Mouse (Mus musculus) spleen, postnatal 10 days (tissue): Measurements from ENCODE around the gene Cog4.

Experiments used
- DNase-seq, 2 experiments: peaks; one replicate each; pipeline ENCODE4 v3.0.0; 2021 to 2022; ENCODE audit warnings: low spot score in 2 of 2

Cog4 gene

GRCm38 (mm10) chr8:110846405-110847170 lies at the start of gene Cog4, which contains the start of gene Sf3b3:
Cog4 (plus strand) TSS chr8:110846600.
Sf3b3 (minus strand) TSS chr8:110846787.
- peak; percentile 83 to 89 for DNase-seq

- no peak for DNase-seq
Measured at GRCm38 (mm10) chr8:110797086-110797485, 49.3 kb upstream of the Cog4 start.

GRCm38 (mm10) chr8:110802988-110803387 lies 43.4 kb upstream of the Cog4 start:
- DNase-seq: no peak

GRCm38 (mm10) chr8:110803856-110804255 lies 42.5 kb upstream of the Cog4 start:
- DNase-seq: no peak

- DNase-seq: no peak
Measured at GRCm38 (mm10) chr8:110804825-110805514, 41.4 kb upstream of the Cog4 start.

- peak in 1 of 2 experiments; percentile 23 for DNase-seq
Measured at GRCm38 (mm10) chr8:110805669-110806068, 40.7 kb upstream of the Cog4 start, which contains the start of gene Il34. Il34 (minus strand) TSS chr8:110805924.

GRCm38 (mm10) chr8:110806146-110806545 lies 40.3 kb upstream of the Cog4 start:
- no peak for DNase-seq

GRCm38 (mm10) chr8:110808495-110809472 lies 37.6 kb upstream of the Cog4 start:
- no peak for DNase-seq

GRCm38 (mm10) chr8:110809831-110810230 lies 36.6 kb upstream of the Cog4 start:
- DNase-seq: no peak

- no peak for DNase-seq
Measured at GRCm38 (mm10) chr8:110810481-110811065, 35.8 kb upstream of the Cog4 start.

- no peak for DNase-seq
Measured at GRCm38 (mm10) chr8:110811116-110811515, 35.3 kb upstream of the Cog4 start.

- no peak for DNase-seq
Measured at GRCm38 (mm10) chr8:110811793-110812192, 34.6 kb upstream of the Cog4 start.

- DNase-seq: no peak
Measured at GRCm38 (mm10) chr8:110812349-110813080, 33.9 kb upstream of the Cog4 start.

GRCm38 (mm10) chr8:110813081-110813812 lies 33.2 kb upstream of the Cog4 start:
- DNase-seq: no peak

GRCm38 (mm10) chr8:110815308-110815707 lies 31.1 kb upstream of the Cog4 start:
- no peak for DNase-seq

- no peak for DNase-seq
Measured at GRCm38 (mm10) chr8:110816990-110817389, 29.4 kb upstream of the Cog4 start.

- DNase-seq: no peak
Measured at GRCm38 (mm10) chr8:110818593-110818992, 27.8 kb upstream of the Cog4 start.

GRCm38 (mm10) chr8:110820257-110820656 lies 26.1 kb upstream of the Cog4 start:
- DNase-seq: no peak

GRCm38 (mm10) chr8:110821960-110822359 lies 24.4 kb upstream of the Cog4 start:
- no peak for DNase-seq

- no peak for DNase-seq
Measured at GRCm38 (mm10) chr8:110824861-110825260, 21.5 kb upstream of the Cog4 start.
